Mouse (Mus musculus) neural tube, embryonic 14.5 days (tissue): ENCODE measurements at regions not wholly inside any gene's neighbourhood (a gene's known extent, or its start where the extent isn't known, plus 50 kb on each side); places are given as distances from the start of the nearest gene placed in this dataset.

Experiments used
- ATAC-seq: fragments of 200-750 bp; cut with Nextera tagmentation; 2 replicates; pipeline ENCODE4 v1.8.0; 2017; ENCODE audit warnings: low read depth, mild to moderate bottlenecking, moderate TSS enrichment, moderate library complexity
- H3K27ac ChIP-seq: fragments of 300-500 bp; sonication (generic); 2 replicates; pipeline ENCODE4 v1.5.1; 2014; ENCODE audit warnings: low read depth, mild to moderate bottlenecking, control low read depth, low read length, moderate library complexity, mixed read lengths
- H3K27me3 ChIP-seq: fragments of 300-500 bp; sonication (generic); 2 replicates; pipeline ENCODE4 v1.6.1; 2014; ENCODE audit warnings: low read length; ENCODE audit not compliant: control insufficient read depth, insufficient read depth
- H3K36me3 ChIP-seq: fragments of 300-500 bp; sonication (generic); 2 replicates; pipeline ENCODE4 v1.6.1; 2014; ENCODE audit warnings: low read length, mixed read lengths; ENCODE audit not compliant: control insufficient read depth, insufficient read depth
- H3K4me1 ChIP-seq: fragments of 300-500 bp; sonication (generic); 2 replicates; pipeline ENCODE4 v1.6.1; 2014; ENCODE audit warnings: low read length; ENCODE audit not compliant: control insufficient read depth, insufficient read depth
- H3K4me2 ChIP-seq: fragments of 300-500 bp; sonication (generic); 2 replicates; pipeline ENCODE4 v1.6.1; 2014; ENCODE audit warnings: mild to moderate bottlenecking, low read depth, low read length, control low read depth
- H3K4me3 ChIP-seq: fragments of 300-500 bp; sonication (generic); 2 replicates; pipeline ENCODE4 v1.5.1; 2014; ENCODE audit warnings: low read depth, low read length, control low read depth, mixed read lengths
- H3K9ac ChIP-seq: fragments of 300-500 bp; sonication (generic); replicated peaks from 2 replicates; pipeline ENCODE4 v1.6.1; 2014; ENCODE audit warnings: low read depth, mild to moderate bottlenecking, control low read depth, low read length, mixed read lengths
- H3K9me3 ChIP-seq: fragments of 300-500 bp; sonication (generic); 2 replicates; pipeline ENCODE4 v1.6.1; 2016; ENCODE audit warnings: low read length; ENCODE audit not compliant: control insufficient read depth
- WGBS: fragments of 180-500 bp; shearing (Covaris S2); extraction: QIAGEN DNeasy Blood & Tissue Kit; methylation state at CpG from one replicate; pipeline ENCODE4 v1.1.7; 2014; 5-methylcytosine and 5-hydroxymethylcytosine counted together

DNA sequence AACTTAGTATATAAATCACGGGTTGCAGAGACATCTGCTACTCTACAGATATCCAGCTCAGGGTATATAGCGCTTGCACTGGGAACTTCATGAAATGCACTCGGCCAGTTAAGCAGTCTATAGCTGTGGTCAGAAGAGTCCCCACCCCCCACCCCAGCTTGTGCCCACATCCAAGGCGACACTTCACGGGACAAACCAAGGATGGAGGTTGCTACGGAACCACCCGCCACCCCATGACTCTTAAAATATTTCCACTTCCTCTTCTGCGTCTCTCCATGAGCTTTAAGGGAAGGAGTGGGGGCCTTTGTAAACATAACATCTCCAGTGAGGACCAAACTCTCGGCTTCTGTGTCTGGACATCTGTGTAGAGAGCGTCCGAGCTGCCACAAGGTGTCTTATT lies 469.5 kb upstream of the Fam19a5 start:
- Histone ChIP-seq H3K36me3 (no peaks in the 10 kb centered on the region), H3K27me3 (no peaks in the 10 kb centered on the region), H3K9ac (no peak overlapping the region), H3K9me3 (no peaks in the 10 kb centered on the region), H3K4me2 (no peak overlapping the region), H3K27ac (no peak overlapping the region), H3K4me3 (no peak overlapping the region), H3K4me1 (no peaks in the 10 kb centered on the region; the same call in 1 of the 2 replicates)
- ATAC-seq, result no peak
- WGBS, result 90% methylated on average over 11 of the region's 11 CpGs

DNA sequence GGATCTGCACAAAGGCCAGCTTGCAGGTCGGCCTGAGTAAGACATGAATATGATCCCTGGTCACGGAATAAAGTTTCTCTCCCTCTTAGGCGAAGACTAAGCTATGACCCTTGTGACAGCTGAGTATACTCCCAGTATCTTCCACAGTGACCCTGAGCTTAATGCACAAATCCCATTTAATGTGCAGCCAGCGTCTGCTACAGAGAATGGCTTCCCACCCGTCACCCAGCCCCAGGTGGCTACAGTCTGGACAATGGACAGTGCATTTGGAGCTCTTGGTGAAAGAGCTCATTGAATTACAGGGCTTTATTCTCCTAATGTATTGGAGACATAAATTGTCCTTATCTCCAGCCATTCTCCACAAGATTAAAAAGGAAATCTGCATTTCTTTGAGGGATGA lies 454.3 kb upstream of the Fam19a5 start:
- H3K9ac ChIP-seq, result no peak overlapping the region
- H3K27ac ChIP-seq, result no peak overlapping the region
- H3K4me2 ChIP-seq, result no peak overlapping the region
- no peaks in the 10 kb centered on the region for H3K27me3 ChIP-seq
- H3K4me1 ChIP-seq, result no peaks in the 10 kb centered on the region
- H3K4me3 ChIP-seq, result no peak overlapping the region
- no peaks in the 10 kb centered on the region for H3K9me3 ChIP-seq
- no peaks in the 10 kb centered on the region for H3K36me3 ChIP-seq
- ATAC-seq, result no peak
- 28% methylated on average over 5 of the region's 5 CpGs for WGBS

DNA sequence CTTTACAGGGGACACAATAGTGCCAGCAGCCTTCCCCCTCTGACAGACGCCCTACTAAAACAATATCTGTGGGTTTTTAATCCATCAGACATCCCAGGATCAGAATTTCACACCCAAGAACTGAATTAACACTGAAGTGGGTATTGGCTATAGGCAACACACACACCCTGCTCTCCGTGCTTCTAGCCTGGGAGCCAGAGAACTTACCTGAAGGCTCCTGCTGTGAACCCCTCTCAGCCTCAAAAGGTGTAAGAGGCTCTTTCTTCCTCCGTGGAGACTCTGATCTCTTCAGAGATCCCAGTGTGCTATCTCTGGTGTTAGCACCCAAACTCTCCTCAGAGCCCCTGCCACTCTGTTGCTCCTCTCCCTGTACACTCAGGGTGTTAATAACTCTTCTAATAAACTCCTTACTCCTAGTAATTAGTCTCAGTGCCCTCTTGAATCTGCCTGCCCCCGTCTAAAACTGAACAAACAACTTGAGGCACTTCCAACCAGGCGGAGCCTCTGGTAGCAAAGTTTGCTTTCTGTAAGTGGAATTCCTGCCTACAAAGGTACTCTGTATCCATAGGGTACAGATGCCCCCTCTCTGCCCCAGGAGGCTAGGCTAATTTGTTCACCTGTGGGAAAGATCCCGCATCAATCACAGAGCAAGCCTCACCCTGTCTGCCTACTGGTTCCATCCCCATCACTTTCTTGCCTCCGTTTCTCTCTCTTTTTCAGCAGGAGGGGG lies 452.9 kb upstream of the Fam19a5 start:
- H3K27ac ChIP-seq, result no peak overlapping the region
- H3K36me3 ChIP-seq, result no peaks in the 10 kb centered on the region
- no peaks in the 10 kb centered on the region for H3K9me3 ChIP-seq
- no peak for ATAC-seq
- no peak overlapping the region for H3K4me2 ChIP-seq
- H3K9ac ChIP-seq, result no peak overlapping the region
- WGBS, result 78% methylated on average over 7 of the region's 7 CpGs
- no peak overlapping the region for H3K4me3 ChIP-seq
- no peaks in the 10 kb centered on the region for H3K4me1 ChIP-seq
- no peaks in the 10 kb centered on the region for H3K27me3 ChIP-seq

DNA sequence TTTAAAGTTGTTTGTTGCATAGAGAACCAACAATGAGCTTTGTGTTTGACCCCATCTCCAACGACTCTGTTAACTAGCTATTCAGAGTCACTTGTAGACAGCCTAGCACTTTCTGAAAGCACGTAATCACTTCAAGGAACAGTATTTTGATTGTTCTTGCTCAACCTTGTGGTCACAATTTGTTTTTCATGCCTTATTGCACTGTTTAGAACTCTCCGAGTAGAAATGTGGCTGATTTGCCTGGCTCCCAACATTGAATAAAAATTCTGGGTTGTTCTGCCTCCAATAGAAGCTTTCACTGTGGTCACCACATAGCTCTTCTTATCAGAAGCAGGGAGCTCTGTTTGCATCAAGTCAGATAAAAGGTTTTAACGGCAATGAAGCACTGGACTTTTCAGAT lies 446.9 kb upstream of the Fam19a5 start:
- Histone ChIP-seq H3K9me3 (no peaks in the 10 kb centered on the region), H3K27me3 (no peaks in the 10 kb centered on the region), H3K27ac (no peak overlapping the region), H3K4me1 (no peaks in the 10 kb centered on the region), H3K4me3 (no peak overlapping the region), H3K9ac (no peak overlapping the region), H3K4me2 (no peak overlapping the region), H3K36me3 (no peaks in the 10 kb centered on the region)
- ATAC-seq, result no peak
- WGBS, result 41% methylated on average over 4 of the region's 4 CpGs

DNA sequence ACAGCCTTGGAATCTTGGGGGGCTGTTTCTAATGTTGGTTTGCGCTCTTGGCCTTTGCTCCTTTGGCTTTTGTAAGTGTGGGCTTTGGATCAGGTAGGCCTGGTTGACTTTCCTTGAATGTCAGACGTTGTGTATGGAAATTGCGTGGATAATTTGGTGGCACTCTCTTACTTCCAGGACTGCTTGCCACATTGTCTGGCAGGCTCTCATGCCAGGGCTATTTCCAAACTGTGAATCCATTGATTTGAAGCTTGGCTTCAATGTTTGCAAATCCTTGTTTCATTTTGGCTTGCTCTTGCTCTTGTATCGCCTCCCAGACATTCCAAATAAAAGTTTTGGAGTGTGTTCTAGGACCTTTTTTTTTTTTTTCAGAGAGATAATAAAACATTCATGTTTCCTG lies 443.0 kb upstream of the Fam19a5 start:
- no peak overlapping the region for H3K4me3 ChIP-seq
- no peak for ATAC-seq
- H3K9ac ChIP-seq, result no peak overlapping the region
- 88% methylated on average over 4 of the region's 4 CpGs for WGBS
- no peaks in the 10 kb centered on the region for H3K36me3 ChIP-seq
- no peaks in the 10 kb centered on the region for H3K27me3 ChIP-seq
- H3K4me1 ChIP-seq, result no peaks in the 10 kb centered on the region
- H3K4me2 ChIP-seq, result no peak overlapping the region
- H3K27ac ChIP-seq, result no peak overlapping the region
- no peaks in the 10 kb centered on the region for H3K9me3 ChIP-seq

DNA sequence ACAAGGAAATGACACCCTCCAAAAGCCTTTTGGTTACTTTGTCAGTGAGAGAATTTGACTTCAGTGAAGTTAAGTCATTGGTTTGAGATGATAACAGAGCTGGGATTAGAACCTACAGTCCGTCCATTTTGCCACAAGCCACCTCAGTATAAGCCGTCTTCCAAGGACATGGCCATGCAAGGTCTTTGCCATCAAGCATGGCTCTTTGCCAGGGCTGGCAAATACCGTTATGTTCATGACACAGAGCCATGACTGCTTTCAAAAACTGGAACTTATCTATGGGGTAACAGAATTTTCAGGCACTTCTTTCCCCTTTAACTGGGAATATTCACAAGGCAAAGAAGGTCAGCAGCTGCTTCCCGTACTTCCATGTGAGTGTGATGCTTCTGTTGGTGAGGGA lies 441.9 kb upstream of the Fam19a5 start:
- Histone ChIP-seq H3K9ac (no peak overlapping the region), H3K4me3 (no peak overlapping the region), H3K4me2 (no peak overlapping the region), H3K36me3 (no peaks in the 10 kb centered on the region), H3K27ac (no peak overlapping the region), H3K27me3 (no peaks in the 10 kb centered on the region), H3K4me1 (no peaks in the 10 kb centered on the region), H3K9me3 (no peaks in the 10 kb centered on the region)
- no peak for ATAC-seq
- 86% methylated on average over 4 of the region's 4 CpGs for WGBS

DNA sequence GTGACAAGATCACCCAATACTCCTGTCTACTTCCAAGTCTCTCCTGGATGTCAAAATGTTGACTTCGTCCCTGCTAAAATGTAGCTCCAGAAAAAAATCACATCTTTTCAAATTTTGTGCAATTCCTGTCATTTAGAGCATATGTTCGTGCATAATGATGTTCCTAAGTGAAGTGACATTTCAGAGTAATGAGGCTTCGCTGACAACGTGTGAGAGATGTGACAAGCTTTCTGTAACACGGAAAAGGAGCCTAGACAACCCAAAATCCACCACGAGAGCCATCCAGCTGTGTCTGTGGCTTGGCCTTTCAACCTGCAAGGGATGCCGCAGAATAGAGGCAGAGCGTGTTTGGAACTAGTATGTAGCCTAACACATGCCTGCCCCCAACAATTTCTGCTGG lies 438.1 kb upstream of the Fam19a5 start:
- no peaks in the 10 kb centered on the region for H3K36me3 ChIP-seq
- no peaks in the 10 kb centered on the region for H3K9me3 ChIP-seq
- H3K4me2 ChIP-seq, result no peak overlapping the region
- H3K4me3 ChIP-seq, result no peak overlapping the region
- no peak for ATAC-seq
- H3K27me3 ChIP-seq, result no peaks in the 10 kb centered on the region
- no peak overlapping the region for H3K27ac ChIP-seq
- H3K4me1 ChIP-seq, result no peaks in the 10 kb centered on the region
- WGBS, result 91% methylated on average over 8 of the region's 8 CpGs
- no peak overlapping the region for H3K9ac ChIP-seq

DNA sequence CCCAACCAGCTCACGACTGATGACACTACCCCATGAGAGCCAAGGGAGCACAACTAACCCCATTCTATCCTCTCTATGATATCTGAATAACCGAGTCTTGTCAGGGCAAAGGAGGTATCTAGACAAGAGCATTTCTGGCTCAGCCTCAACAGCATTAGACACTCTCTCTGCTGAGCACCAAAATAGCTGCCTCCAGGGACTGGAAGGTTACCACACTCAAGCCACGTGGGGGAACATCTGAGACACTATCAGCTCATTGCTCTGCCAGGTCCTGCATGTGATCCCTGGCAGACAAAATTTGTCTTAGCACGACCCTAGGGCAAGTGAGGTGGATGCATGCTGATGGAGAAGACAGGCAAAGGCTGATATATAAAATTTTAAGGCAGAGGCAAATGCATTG lies 436.4 kb upstream of the Fam19a5 start:
- ATAC-seq, result no peak
- Histone ChIP-seq H3K4me1 (no peaks in the 10 kb centered on the region), H3K4me2 (no peak overlapping the region), H3K4me3 (no peak overlapping the region), H3K27ac (no peak overlapping the region), H3K9ac (no peak overlapping the region), H3K9me3 (no peaks in the 10 kb centered on the region), H3K36me3 (no peaks in the 10 kb centered on the region), H3K27me3 (no peaks in the 10 kb centered on the region)
- WGBS, result 75% methylated on average over 4 of the region's 4 CpGs

DNA sequence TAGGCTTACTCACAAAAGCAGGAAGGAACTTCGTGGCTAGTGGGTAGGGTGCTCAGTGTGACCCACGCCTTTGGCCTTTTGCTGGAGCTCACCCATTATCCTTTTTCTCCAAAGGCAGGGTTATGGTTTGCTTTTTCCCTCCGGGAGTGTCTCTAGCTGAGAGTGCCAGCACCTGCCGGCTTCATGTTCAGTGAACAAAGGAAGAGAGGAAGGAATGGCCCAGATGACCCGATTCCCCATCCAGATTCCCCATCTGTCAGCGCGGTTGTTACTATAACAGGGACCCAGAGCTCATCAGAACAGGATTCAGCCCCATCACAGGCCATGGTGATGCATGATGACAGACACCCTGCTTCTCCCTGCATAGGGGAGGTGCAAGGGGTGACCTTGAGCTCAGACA lies 435.7 kb upstream of the Fam19a5 start:
- Histone ChIP-seq H3K9ac (no peak overlapping the region), H3K27ac (no peak overlapping the region), H3K36me3 (no peaks in the 10 kb centered on the region), H3K27me3 (no peaks in the 10 kb centered on the region), H3K9me3 (no peaks in the 10 kb centered on the region), H3K4me1 (no peaks in the 10 kb centered on the region), H3K4me2 (no peak overlapping the region), H3K4me3 (no peak overlapping the region)
- no peak for ATAC-seq
- WGBS, result 72% methylated on average over 7 of the region's 7 CpGs
